Mouse (Mus musculus) lung, adult 2 months (tissue): ENCODE results near the gene Nadk. TPM values are rescaled to one million over a fixed set of nuclear protein-coding genes. Genes with fewer than 3 reads are reported as not detected.

Source experiments
- DNase-seq: peaks from one replicate; pipeline ENCODE4 v3.0.0; 2022
- H3K4me1 ChIP-seq: fragments of 200-500 bp; 2 replicates; pipeline ENCODE4 v1.6.1; 2011; ENCODE audit warnings: low read length; ENCODE audit not compliant: control insufficient read depth, insufficient read depth
- H3K4me3 ChIP-seq: fragments of 200-500 bp; replicated peaks from 2 replicates; pipeline ENCODE3; 2011; ENCODE audit warnings: low read depth, mild to moderate bottlenecking, control low read depth, low read length; ENCODE audit errors: extremely low read depth
- CTCF ChIP-seq: fragments of 200-500 bp; IDR thresholded peaks from 2 replicates; pipeline ENCODE4 v1.5.1; 2011; ENCODE audit warnings: mild to moderate bottlenecking, low read length, control low read depth; ENCODE audit not compliant: insufficient read depth
- POLR2A ChIP-seq: fragments of 200-500 bp; IDR thresholded peaks from 2 replicates; pipeline ENCODE4 v1.6.1; 2011; ENCODE audit warnings: low read depth, mild to moderate bottlenecking, control low read depth, low read length, borderline replicate concordance; ENCODE audit errors: extremely low read depth
- whole genome bisulfite sequencing: fragments of 180-500 bp; shearing (Covaris S2); methylation state at CpG from one replicate; pipeline ENCODE4 v1.1.7; 2018; 5-methylcytosine and 5-hydroxymethylcytosine counted together
- polyA plus RNA-seq: library from polyadenylated mRNA; depleted of rRNA; stranded (reverse); fragments of >200 nt; gene quantifications from 2 replicates; pipeline ENCODE4 v1.2.3, GENCODE M21; 2012

Nadk gene
- polyA plus RNA-seq, 1 experiment, result 119 TPM

- Histone ChIP-seq H3K4me1 (peaks cover 2% of the 10 kb centered on the region; the same call in 1 of the 2 replicates), H3K4me3 (peak overlapping the region; percentile 45)
- DNase-seq, result no peak
- TF ChIP-seq CTCF, result no peak
- 62% methylated on average over 11 of the region's 11 CpGs for WGBS
These were observed 38.0 kb downstream of the Nadk start for GRCm38 (mm10) chr4:155599901-155600825.

GRCm38 (mm10) chr4:155601091-155601996 lies 39.2 kb downstream of the Nadk start, which contains the start of gene Slc35e2:
Slc35e2 (plus strand) TSS chr4:155601416.
- DNase-seq, result peak; percentile 98
- TF ChIP-seq CTCF (no peak), POLR2A (peak; percentile 80; the same call in 1 of the 2 replicates)
- H3K4me1 ChIP-seq, result peaks cover 2% of the 10 kb centered on the region; the same call in 1 of the 2 replicates
- WGBS, result under 1% methylated on average over 64 of the region's 65 CpGs
- H3K4me3 ChIP-seq, result peak within 1 kb of the TSS; percentile 96

GRCm38 (mm10) chr4:155601997-155602456 lies 39.8 kb downstream of the Nadk start:
- no peak for TF ChIP-seq POLR2A
- no peak for TF ChIP-seq CTCF
- peaks cover 2% of the 10 kb centered on the region; the same call in 1 of the 2 replicates for H3K4me1 ChIP-seq
- WGBS, result 1% methylated on average over 31 of the region's 31 CpGs
- H3K4me3 ChIP-seq, result peak overlapping the region; percentile 96
- no peak for DNase-seq

DNA sequence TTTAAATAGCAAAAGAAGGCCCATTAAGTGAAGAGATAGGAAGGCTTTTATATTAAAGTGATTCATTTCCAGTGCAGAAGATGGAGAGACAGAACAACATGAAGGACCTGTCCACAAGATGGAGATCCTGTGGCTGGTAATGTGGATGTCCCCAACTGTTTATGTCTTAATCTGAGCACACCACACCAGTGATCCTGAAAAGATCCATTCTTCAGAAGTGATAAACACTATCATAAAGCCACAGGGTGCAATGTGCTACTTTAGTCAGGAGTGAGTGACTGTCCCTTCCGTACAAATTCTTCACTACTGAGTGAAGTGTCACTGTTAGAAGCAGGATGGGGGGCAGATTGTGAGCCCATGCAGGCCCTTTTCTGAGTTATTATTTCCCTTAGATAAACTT lies 40.6 kb downstream of the Nadk start:
- peak overlapping the region; percentile 9 for H3K4me3 ChIP-seq
- TF ChIP-seq CTCF (no peak), POLR2A (no peak)
- peaks cover 2% of the 10 kb centered on the region; the same call in 1 of the 2 replicates for H3K4me1 ChIP-seq
- DNase-seq, result no peak
- WGBS, result 83% methylated on average over 1 of the region's 1 CpGs

DNA sequence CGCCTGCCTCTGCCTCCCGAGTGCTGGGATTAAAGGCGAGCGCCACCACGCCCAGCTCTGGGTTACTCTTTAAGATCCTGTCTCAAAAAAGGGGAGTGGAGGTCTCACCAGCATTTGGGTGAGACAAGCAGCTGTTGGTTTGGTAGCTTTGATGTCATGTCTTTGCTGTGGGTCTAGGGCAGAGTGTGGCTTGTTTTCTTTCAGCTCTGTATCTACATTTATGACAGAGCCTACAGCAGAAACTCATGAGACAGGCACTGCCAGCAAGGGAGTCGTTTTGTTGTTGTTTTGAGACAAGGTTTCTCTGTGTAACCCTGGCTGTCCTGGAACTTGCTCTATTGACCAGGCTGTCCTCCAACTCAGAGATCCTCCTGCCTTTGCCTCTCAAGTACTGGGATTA lies 41.6 kb downstream of the Nadk start:
- DNase-seq, result no peak
- TF ChIP-seq POLR2A (no peak), CTCF (no peak)
- WGBS, result 93% methylated on average over 6 of the region's 6 CpGs
- Histone ChIP-seq H3K4me3 (no peak overlapping the region), H3K4me1 (peaks cover 2% of the 10 kb centered on the region; the same call in 1 of the 2 replicates)

GRCm38 (mm10) chr4:155605132-155605531 lies 43.0 kb downstream of the Nadk start:
- TF ChIP-seq POLR2A, result no peak
- TF ChIP-seq CTCF, result no peak
- H3K4me1 ChIP-seq, result peaks cover 2% of the 10 kb centered on the region; the same call in 1 of the 2 replicates
- WGBS, result 93% methylated on average over 4 of the region's 4 CpGs
- DNase-seq, result no peak
- H3K4me3 ChIP-seq, result no peak overlapping the region

GRCm38 (mm10) chr4:155606825-155607224 lies 44.6 kb downstream of the Nadk start:
- no peak for DNase-seq
- H3K4me3 ChIP-seq, result no peak overlapping the region
- TF ChIP-seq POLR2A (no peak), CTCF (no peak)
- peaks cover 2% of the 10 kb centered on the region; the same call in 1 of the 2 replicates for H3K4me1 ChIP-seq
- 68% methylated on average over 2 of the region's 2 CpGs for WGBS

GRCm38 (mm10) chr4:155611860-155612259 lies 49.7 kb downstream of the Nadk start:
- no peak for TF ChIP-seq POLR2A
- no peak for TF ChIP-seq CTCF
- no peaks in the 10 kb centered on the region for H3K4me1 ChIP-seq
- DNase-seq, result no peak
- WGBS, result 94% methylated on average over 3 of the region's 3 CpGs
- no peak overlapping the region for H3K4me3 ChIP-seq

GRCm38 (mm10) chr4:155613264-155613663 lies 51.1 kb downstream of the Nadk start:
- no peak for DNase-seq
- 93% methylated on average over 3 of the region's 3 CpGs for WGBS
- TF ChIP-seq POLR2A (no peak), CTCF (no peak)
- H3K4me1 ChIP-seq, result no peaks in the 10 kb centered on the region
- no peak overlapping the region for H3K4me3 ChIP-seq
